Mouse (Mus musculus) kidney, postnatal 0 days (tissue): ENCODE measurements around the gene Zcchc3. TPM values are rescaled to one million over a fixed set of nuclear protein-coding genes. Genes with fewer than 3 reads are reported as not detected.
"Not testable (repeated sequence)": the region's sequence is repeated elsewhere in the genome, so short reads cannot be mapped to it uniquely, and the experiment has no call there.

ENCODE experiments used
- ATAC-seq: fragments of 200-750 bp; cut with Nextera tagmentation; replicated peaks from 2 replicates; pipeline ENCODE4 v1.8.0; 2017; ENCODE audit warnings: low read depth, moderate number of reproducible peaks, moderate TSS enrichment, moderate library complexity; ENCODE audit not compliant: low FRiP score
- DNase-seq: peaks from one replicate; pipeline ENCODE4 v3.0.0-alpha.2; 2016; ENCODE audit warnings: low spot score
- H3K27ac ChIP-seq: fragments of 300-500 bp; sonication (generic); 2 replicates; pipeline ENCODE4 v1.5.1; 2014; ENCODE audit warnings: mild to moderate bottlenecking
- H3K27me3 ChIP-seq: fragments of 300-500 bp; sonication (generic); 2 replicates; pipeline ENCODE4 v1.6.1; 2014; ENCODE audit warnings: low read length, mixed read lengths; ENCODE audit not compliant: insufficient read depth
- H3K36me3 ChIP-seq: fragments of 300-500 bp; sonication (generic); 2 replicates; pipeline ENCODE4 v1.6.1; 2014; ENCODE audit warnings: low read length, mixed read lengths; ENCODE audit not compliant: insufficient read depth
- H3K4me1 ChIP-seq: fragments of 300-500 bp; sonication (generic); replicated peaks from 2 replicates; pipeline ENCODE4 v1.6.1; 2014; ENCODE audit warnings: antibody characterized with exemption, low read length, mixed read lengths; ENCODE audit not compliant: insufficient read depth
- H3K4me2 ChIP-seq: fragments of 300-500 bp; sonication (generic); 2 replicates; pipeline ENCODE4 v1.6.1; 2014; ENCODE audit warnings: mild to moderate bottlenecking, low read length, moderate library complexity, mixed read lengths
- H3K4me3 ChIP-seq: fragments of 300-500 bp; sonication (generic); replicated peaks from 2 replicates; pipeline ENCODE4 v1.5.1; 2014; ENCODE audit warnings: low read depth, low read length
- H3K9ac ChIP-seq: fragments of 300-500 bp; sonication (generic); 2 replicates; pipeline ENCODE4 v1.6.1; 2014; ENCODE audit warnings: low read depth, low read length
- H3K9me3 ChIP-seq: fragments of 300-500 bp; sonication (generic); replicated peaks from 2 replicates; pipeline ENCODE4 v1.6.1; 2016; ENCODE audit warnings: low read length, inconsistent platforms, mixed read lengths
- CTCF ChIP-seq: IDR thresholded peaks from 2 replicates; pipeline ENCODE4 v1.5.1; 2016; ENCODE audit warnings: antibody characterized with exemption, low read depth, mild to moderate bottlenecking, moderate library complexity
- WGBS: fragments of 180-500 bp; shearing (Covaris S2); extraction: QIAGEN DNeasy Blood & Tissue Kit; methylation state at CpG from one replicate; pipeline ENCODE4 v1.1.7; 2014; 5-methylcytosine and 5-hydroxymethylcytosine counted together
- polyA plus RNA-seq: library from polyadenylated mRNA; unstranded; fragments of >200 nt; fragmentation: Nextera tagmentation; extraction: Ambion mirVana; gene quantifications from 2 replicates; pipeline ENCODE4 v1.2.1, GENCODE M21; 2015

The Zcchc3 gene
- polyA plus RNA-seq, 1 experiment from 2014 or later, result 31.0 TPM

DNA sequence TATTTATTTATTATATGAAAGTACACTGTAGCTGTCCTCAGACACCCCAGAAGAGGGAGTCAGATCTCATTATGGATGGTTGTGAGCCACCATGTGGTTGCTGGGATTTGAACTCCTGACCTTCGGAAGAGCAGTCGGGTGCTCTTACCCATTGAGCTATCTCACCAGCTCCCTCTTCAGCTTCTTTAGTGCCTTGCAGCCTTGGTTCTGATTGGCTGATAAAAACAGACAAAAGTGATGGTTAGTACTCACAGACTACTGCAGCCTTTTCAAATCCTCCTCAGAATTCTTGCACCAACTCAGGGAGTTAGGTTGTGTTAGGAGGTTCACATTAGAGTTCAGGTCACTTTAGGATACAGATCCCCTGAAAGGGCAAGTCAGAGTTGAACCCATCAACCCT lies 13.7 kb upstream of the Zcchc3 start:
- TF ChIP-seq CTCF, result 0 out of 2 replicates have a peak, but pooled peaks have one; percentile 32
- H3K27me3 ChIP-seq, H3K9me3 ChIP-seq, H3K4me3 ChIP-seq, H3K4me1 ChIP-seq, H3K27ac ChIP-seq, H3K36me3 ChIP-seq, H3K9ac ChIP-seq, ATAC-seq, DNase-seq, H3K4me2 ChIP-seq: not testable (repeated sequence)
- WGBS, result 86% methylated on average over 2 of the region's 2 CpGs

DNA sequence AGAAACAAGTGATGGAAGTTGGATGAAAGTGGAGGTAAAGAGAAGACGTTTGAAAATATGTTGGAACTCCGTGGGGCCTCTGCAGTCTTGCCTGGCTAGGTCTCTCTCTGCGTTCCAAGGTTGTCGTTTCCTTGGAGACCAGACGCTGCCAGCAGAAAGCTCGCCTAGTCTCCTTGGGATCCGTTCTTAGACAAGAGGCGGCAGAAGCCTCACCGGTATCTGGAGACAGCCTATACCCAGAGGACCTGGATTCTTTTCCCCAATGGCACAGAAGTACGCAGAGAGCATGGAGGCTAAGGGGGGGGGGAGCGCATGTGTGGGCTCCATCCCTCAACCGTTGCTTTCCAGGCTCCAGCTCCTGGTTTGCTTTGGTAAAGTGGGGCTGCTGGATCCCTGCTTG lies 12.7 kb upstream of the Zcchc3 start:
- H3K9ac ChIP-seq, result no peak overlapping the region

DNA sequence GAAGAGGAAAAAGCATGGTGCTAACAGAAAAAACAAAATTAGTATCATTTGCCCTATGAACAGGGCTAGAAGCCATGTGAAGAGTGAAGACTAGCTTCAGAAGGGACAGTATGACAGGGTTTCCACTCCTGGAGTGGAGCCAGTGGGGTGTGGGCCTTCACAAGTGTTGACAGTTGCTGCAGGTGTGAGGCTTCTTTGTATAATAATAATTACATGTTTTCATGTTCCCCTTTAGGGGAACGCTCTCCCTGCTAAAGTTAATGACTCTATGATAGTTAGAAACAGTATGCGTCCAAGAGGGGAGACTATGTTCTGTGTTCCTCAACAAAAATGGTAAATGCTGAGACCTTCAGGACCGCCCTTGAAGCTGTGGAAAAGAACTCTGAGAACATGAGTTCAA lies 959 bp upstream of the Zcchc3 start:
- no peak for TF ChIP-seq CTCF
- ATAC-seq (no peak), DNase-seq (no peak)
- H3K27ac ChIP-seq, result peak overlapping the region; percentile 99
- no peaks in the 10 kb centered on the region for H3K9me3 ChIP-seq
- no peaks in the 10 kb centered on the region for H3K27me3 ChIP-seq
- H3K4me1 ChIP-seq, result peaks cover 19% of the 10 kb centered on the region
- H3K9ac ChIP-seq, result no peak overlapping the region
- no peak overlapping the region for H3K4me3 ChIP-seq
- 89% methylated on average over 3 of the region's 3 CpGs for WGBS
- H3K4me2 ChIP-seq, result peak overlapping the region; percentile 68
- H3K36me3 ChIP-seq, result no peaks in the 10 kb centered on the region

More for the DNA sequence above, 12.7 kb upstream of the Zcchc3 start:
- peak; percentile 62 for DNase-seq
- Histone ChIP-seq H3K4me3 (no peak overlapping the region), H3K27ac (no peak overlapping the region), H3K9me3 (no peaks in the 10 kb centered on the region), H3K4me1 (0 out of 2 replicates have a peak, but pooled peaks cover 3% of the 10 kb centered on the region), H3K4me2 (peak overlapping the region; percentile 48), H3K36me3 (no peaks in the 10 kb centered on the region), H3K27me3 (0 out of 2 replicates have a peak, but pooled peaks cover 3% of the 10 kb centered on the region)
- TF ChIP-seq CTCF, result no peak
- WGBS, result 10% methylated on average over 12 of the region's 12 CpGs
- no peak; the same call in 1 of the 2 replicates for ATAC-seq

DNA sequence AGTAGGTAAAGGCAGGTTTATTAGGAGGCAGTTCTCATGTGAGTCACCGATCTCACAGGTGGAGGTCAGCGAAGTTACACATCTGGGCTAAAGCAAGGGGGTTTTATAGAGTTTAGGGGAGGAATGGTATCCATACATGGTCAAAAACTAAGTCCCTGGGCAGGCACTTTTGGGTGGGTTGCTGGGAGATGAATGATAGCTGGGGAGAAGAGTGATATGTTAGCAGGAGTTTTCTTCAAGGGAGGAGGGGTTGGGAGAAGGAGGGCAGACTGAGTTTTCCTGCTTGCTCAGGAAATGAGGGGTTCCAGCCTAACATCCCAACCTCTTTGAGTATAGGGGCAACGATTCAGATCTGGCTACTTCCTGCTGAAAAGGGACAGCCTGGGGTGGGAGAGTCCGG lies 460 bp upstream of the Zcchc3 start, which contains the start of gene 6820408C15Rik:
Gene 6820408C15Rik (plus strand): TSS at position 301 of the 400 bp plus-strand sequence.
- DNase-seq (no peak), ATAC-seq (no peak)
- WGBS, result 22% methylated on average over 4 of the region's 4 CpGs
- no peak for TF ChIP-seq CTCF
- H3K27me3 ChIP-seq, result no peaks in the 10 kb centered on the region
- H3K4me1 ChIP-seq, result peaks cover 24% of the 10 kb centered on the region
- peak within 1 kb of the TSS; percentile 98 for H3K9ac ChIP-seq
- no peaks in the 10 kb centered on the region for H3K36me3 ChIP-seq
- peak within 1 kb of the TSS; percentile 68 for H3K4me2 ChIP-seq
- peak within 1 kb of the TSS; percentile 99 for H3K27ac ChIP-seq
- peak within 1 kb of the TSS; percentile 93 for H3K4me3 ChIP-seq
- no peaks in the 10 kb centered on the region for H3K9me3 ChIP-seq

DNA sequence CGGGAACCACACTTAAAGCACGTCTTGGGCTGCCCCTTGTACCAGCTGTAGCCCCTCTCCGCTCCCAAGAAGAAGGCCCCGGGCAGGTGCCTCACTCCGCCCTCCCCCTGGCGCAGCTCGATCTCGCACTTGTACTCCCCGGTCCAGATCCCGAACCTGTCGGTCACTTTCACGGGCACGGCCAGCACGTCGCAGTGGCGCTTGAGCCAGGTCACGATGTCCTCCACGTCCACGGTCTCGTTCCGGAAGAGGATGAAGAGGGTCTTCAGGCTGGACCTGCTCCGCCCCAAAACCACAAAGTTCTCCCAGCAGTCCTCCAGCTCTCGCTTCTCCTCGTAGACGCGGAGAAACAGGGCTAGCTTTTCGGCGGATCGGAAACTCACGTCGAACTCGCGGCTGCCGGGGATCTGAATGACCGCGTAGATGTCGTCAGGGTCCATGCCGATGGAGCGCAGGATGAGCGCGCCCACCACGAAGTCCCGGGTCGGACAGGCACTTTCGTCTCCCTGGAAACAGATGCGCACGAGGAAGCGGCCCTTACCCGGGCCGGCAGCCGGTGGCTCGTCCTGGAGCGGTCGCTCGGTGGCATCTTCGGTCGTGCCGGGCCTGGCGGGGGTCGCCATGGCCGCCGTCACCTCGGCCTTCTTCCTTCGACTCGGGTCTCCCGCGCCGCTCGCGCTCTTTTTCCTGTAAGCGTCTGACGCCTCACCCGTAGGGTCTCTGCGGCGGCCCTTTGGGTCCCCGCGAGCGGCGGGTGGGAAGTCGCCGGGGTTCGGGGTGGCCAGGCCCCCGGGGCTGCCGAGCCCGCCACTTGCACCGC lies 852 bp downstream of the Zcchc3 start:
- peak overlapping the region; percentile 99 for H3K27ac ChIP-seq
- H3K4me2 ChIP-seq, result peak overlapping the region; percentile 68
- no peaks in the 10 kb centered on the region for H3K27me3 ChIP-seq
- H3K36me3 ChIP-seq, result no peaks in the 10 kb centered on the region
- no peak for TF ChIP-seq CTCF
- H3K9me3 ChIP-seq, result no peaks in the 10 kb centered on the region
- H3K9ac ChIP-seq, result peak overlapping the region; percentile 98
- peaks cover 34% of the 10 kb centered on the region for H3K4me1 ChIP-seq
- peak overlapping the region; percentile 93 for H3K4me3 ChIP-seq
- 0% methylated on average over 85 of the region's 86 CpGs for whole genome bisulfite sequencing
- ATAC-seq (peak; percentile 1; the same call in 1 of the 2 replicates), DNase-seq (peak; percentile 54)

DNA sequence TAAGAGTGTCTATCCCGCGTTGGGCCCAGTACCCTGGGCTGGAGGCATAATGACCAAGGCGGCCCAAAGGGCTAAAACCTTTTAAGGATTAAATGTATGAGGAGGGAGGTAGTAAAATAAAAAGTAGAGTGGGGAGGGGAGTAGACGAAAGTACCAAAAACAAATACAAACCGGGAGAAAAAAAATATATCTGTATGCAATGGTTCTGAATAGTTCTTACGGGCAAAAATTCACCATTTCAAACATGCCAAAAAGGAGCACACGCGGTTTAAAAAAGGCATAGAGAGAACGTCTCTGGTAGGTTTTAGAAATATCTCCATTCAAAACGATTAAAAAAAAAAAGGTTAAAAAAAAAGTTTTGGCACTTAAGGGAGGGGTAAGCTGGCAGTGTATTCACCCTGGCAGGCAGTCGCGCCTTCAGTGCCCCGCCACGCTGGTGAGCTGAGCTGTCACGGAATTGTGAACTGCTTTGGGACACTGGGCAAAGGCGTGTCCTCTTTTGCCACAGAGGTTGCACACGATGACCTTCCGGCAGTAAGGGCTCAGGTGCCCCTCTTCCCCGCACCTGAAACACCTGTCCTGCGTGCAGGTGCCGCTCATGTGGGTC lies 1.6 kb downstream of the Zcchc3 start:
- ATAC-seq (no peak), DNase-seq (peak; percentile 46)
- peaks cover 34% of the 10 kb centered on the region for H3K4me1 ChIP-seq
- H3K9me3 ChIP-seq, result no peaks in the 10 kb centered on the region
- WGBS, result 2% methylated on average over 21 of the region's 21 CpGs
- H3K4me2 ChIP-seq, result peak overlapping the region; percentile 68
- H3K27ac ChIP-seq, result peak overlapping the region; percentile 99
- no peaks in the 10 kb centered on the region for H3K36me3 ChIP-seq
- peak overlapping the region; percentile 98 for H3K9ac ChIP-seq
- H3K4me3 ChIP-seq, result peak overlapping the region; percentile 93
- H3K27me3 ChIP-seq, result no peaks in the 10 kb centered on the region
- no peak for TF ChIP-seq CTCF
